Mouse (Mus musculus) MEL (cell line): ENCODE data around the gene Tulp4. TPM values are rescaled to one million over a fixed set of nuclear protein-coding genes. Genes with fewer than 3 reads are reported as not detected.

ENCODE experiments used
- polyA plus RNA-seq, 2 experiments: library from polyadenylated mRNA; stranded (reverse) in 1 of 2; unstranded in 1 of 2; fragments of >175 nt in 1 of 2; fragments of >200 nt in 1 of 2; gene quantifications; 2 replicates each; pipeline versions ENCODE4 v1.2.1 to v1.2.4; 2012; ENCODE audit warnings: low replicate concordance in 2 of 2, low read depth in 1 of 2; ENCODE audit not compliant: insufficient read length in 2 of 2, insufficient read depth in 1 of 2, missing spikeins in 1 of 2
- total RNA-seq: library from RNA; depleted of rRNA; stranded (reverse); fragments of 300-350 nt; gene quantifications from 2 replicates; pipeline ENCODE4 v1.2.3, GENCODE M21; 2012; rRNA removed

The Tulp4 gene
- total and polyA plus RNA-seq, 3 experiments = 7.7 to 59.2 TPM; not detected in 1

Other genes with a start within 250 kb of the Tulp4 start
- gene Synj2, start 165.2 kb upstream of the Tulp4 start, total RNA-seq = 1.2 and 1.8 TPM in 2 replicates
- gene Synj2, start 165.2 kb upstream of the Tulp4 start, polyA plus RNA-seq = 1 to 10 TPM in 1 of 2 experiments, not detected in 1; 2.5 TPM
- gene Serac1, start 26.7 kb upstream of the Tulp4 start, total RNA-seq = 4.1 and 4.2 TPM in 2 replicates
- 1 to 10 TPM in 1 of 2 experiments, not detected in 1; 5.9 TPM for gene Serac1, start 26.7 kb upstream of the Tulp4 start, polyA plus RNA-seq
- 90.7 and 90.9 TPM in 2 replicates for gene Gtf2h5, start 26.7 kb upstream of the Tulp4 start, total RNA-seq
- gene Gtf2h5, start 26.7 kb upstream of the Tulp4 start, polyA plus RNA-seq = 10 to 100 TPM in 1 of 2 experiments, not detected in 1; 78.3 TPM
- gene Tmem181a, start 150.4 kb downstream of the Tulp4 start, total RNA-seq = 6.0 and 6.5 TPM in 2 replicates
- gene Tmem181a, start 150.4 kb downstream of the Tulp4 start, polyA plus RNA-seq = 10 to 100 TPM; 10.8 to 25.5 TPM
- 7.8 and 10.9 TPM in 2 replicates for gene Dynlt1a, start 211.1 kb downstream of the Tulp4 start, total RNA-seq
- gene Dynlt1a, start 211.1 kb downstream of the Tulp4 start, polyA plus RNA-seq = 10 to 100 TPM in 1 of 2 experiments, not detected in 1; 15.9 TPM